Mouse (Mus musculus) brain, embryonic 18.5 days (tissue): ENCODE measurements around the gene Opcml.

Source experiments
- DNase-seq: peaks from one replicate; pipeline ENCODE4 v3.0.0-alpha.2; 2012; ENCODE audit warnings: low read depth, low spot score

Gene Opcml

DNA sequence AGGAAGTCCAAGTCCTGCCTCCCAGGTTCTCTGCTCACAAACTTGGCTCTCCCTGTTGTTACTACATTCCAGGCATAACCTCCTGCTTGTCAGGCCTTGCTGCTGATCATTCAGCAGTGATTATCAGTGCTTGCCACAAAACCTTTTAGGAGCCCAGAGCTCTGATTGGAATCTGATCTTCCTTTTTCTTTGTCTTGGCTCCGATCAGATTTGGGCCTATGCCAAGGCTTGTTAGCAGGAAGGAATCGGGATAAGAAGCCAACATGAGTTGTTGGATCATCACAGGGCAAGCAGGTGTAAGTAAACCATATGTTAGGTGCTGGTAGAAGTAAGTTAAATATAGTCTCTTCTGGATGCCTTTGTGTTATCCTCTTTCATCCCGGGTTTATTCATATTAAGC, 954.2 kb downstream of the Opcml start:
- DNase-seq, result no peak

DNA sequence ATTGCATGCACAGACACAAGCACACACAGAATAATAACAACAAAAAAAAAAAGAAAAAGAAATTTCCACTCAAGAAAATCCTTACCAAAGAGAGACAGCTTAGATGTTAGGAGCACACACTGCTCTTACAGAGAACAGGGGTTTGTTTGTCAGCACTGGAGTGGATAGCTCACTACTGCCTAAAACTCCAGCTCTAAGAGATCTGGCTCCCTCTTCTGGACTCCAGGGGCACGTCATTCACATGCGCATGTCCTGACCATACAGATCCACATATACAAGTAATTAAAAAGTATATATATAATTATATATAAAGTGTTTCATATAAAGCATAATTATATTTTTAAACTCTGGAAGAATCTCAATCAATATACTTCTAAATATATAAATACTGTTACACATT, 958.3 kb downstream of the Opcml start:
- no peak for DNase-seq

DNA sequence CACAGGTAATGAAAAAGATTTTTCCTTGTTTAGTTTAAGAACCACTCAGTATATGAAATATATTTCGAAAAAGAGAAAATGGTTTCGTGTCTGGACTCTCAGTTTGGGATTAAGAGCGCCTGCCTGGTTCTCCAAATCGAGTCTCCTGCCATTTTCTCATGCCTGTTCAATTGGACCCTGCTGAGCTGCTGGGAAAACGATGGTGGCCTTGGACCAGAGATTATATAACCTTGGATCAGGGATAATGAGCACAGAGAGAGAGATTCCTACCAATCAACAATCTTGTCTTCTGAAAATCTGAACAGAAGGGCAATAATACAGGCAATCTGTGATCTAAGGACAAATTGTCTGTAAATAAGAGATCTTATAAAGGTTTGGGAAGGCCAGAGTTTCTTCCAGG, 962.3 kb downstream of the Opcml start:
- no peak for DNase-seq

GRCm38 (mm10) chr9:28756841-28757451, 966.4 kb downstream of the Opcml start:
- DNase-seq, result no peak

GRCm38 (mm10) chr9:28761460-28761859, 970.9 kb downstream of the Opcml start:
- DNase-seq, result no peak

DNA sequence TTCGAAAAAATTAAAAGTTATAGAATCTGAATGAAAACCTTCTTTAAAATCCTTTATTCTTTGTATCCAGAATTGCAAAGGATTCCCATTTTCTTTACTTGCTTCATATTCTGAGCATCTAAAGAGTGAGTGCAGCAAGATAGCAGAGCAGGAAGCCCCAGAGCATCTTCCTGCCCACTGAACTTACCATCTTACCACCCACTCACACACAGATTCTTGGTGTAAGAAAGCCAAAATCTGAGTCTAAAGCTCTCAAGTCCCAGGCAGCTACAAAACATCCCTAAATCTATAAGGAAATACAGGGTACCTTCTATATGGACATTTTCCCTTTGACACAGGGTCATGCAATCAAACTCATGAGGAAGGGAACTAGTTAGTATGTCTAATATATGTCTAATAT, 973.6 kb downstream of the Opcml start:
- no peak for DNase-seq

GRCm38 (mm10) chr9:28776517-28777503, 986.2 kb downstream of the Opcml start:
- no peak for DNase-seq

DNA sequence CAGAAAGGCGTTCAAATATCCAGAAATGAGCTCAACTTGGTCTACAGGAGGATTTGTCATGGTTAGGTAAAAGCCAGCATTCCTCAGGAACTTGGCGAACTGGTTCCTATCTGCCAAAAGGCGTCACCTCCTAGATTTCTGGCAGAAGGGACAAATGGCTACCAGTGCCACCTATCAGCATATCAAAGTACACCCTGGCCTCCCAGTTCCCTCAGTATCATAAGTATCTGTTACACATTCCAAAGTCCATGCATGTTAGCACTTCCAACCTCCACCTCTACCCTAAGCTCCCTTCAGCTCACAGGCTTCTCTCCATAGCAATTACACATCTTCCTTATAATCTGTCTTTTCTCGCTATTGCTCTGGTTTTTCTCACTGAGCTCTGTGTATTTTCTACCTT, 993.3 kb downstream of the Opcml start:
- DNase-seq, result no peak

DNA sequence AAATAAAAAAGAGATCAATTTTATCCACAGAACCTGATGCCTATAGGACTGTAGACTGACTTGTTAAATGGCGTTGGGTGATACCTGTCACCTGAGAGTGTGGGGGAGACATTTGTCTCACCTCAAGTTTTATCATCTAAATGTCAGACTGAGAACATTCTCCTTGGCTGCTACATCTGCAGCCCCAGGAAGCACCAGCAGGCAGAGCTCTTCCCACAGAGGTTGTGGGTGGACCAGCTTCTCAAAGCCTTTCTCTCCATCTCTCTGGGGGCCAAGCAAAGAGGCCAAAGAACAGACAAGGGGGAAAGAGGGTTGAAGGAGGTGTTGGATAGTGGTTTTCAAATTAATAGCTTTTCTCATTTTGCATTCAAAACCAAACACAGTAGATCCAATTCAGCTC, 998.9 kb downstream of the Opcml start:
- no peak for DNase-seq

- no peak for DNase-seq
These were observed 1009.5 kb downstream of the Opcml start for GRCm38 (mm10) chr9:28800100-28800499.

- no peak for DNase-seq
These were observed 1016.1 kb downstream of the Opcml start for GRCm38 (mm10) chr9:28806666-28807065.

GRCm38 (mm10) chr9:28822060-28822459, 1031.5 kb downstream of the Opcml start:
- DNase-seq, result peak; percentile 50

DNA sequence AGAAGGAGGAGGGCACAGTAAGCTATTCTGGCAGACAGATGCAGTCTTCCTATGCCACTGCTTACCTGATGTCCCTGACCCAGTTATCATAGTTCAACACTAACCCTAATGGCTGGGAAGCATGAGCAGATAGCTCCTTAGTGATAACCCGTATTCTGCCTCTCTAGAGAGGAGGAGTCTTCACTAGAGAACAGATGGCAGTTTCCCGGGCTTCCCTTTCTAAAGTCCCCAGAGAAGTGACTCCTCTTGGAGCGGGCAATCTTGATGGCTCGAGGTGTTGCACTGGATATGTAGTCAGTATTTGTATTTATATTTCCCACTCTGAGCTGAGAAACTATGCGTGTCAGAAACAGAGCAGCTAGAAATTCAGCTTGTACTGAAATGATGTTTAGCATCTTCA, 1031.9 kb downstream of the Opcml start:
- DNase-seq, result no peak

GRCm38 (mm10) chr9:28825821-28826220, 1035.2 kb downstream of the Opcml start:
- DNase-seq, result no peak

DNA sequence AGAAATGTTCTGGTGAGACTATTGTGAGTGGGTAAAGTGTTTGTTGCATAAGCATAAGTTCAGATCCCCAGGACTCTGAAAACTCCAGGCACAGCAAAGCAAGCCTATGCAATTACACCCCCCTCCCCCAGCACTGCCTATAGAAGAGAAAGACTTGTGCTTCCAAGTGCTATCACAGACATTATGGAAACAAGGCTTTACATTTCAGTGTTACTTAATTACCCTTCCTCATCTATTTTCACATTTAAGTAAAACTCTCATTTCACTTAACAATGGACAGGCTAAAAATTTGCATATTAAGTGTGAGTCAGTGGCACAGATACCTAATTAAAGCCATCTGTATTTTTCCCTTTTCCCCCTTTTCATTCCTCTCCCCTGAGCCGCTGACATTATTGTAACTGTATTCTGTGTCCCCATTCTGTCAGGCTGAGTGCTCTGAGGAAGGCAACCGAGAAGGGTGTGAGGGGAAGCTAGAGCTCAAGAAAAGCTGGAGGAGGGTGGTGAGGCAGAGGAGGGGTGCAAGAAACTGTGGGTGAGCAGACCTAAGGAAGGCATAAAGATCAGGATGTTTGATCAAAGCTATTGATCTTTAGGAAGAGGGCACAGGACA, 1055.5 kb downstream of the Opcml start:
- no peak for DNase-seq

DNA sequence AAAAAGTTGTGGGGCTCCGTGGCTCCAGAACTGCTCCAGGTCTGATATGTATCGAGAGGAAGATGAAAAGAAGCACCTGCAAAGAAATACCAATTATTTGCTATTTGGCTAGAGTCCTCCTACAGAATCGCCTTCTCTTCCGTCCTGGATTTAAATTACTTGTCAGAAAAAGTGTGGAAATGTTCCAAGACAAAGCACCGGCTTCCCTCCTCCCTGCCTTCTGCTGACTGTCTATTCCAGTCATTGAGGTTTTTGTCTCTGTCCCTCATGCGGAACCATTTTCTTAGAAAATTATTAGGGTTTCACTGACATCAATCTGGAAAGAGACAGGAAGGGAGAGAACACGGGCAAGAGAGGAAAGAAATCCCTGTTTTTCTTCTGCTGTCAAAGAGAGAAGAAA, 1065.3 kb downstream of the Opcml start:
- DNase-seq, result no peak

GRCm38 (mm10) chr9:28861983-28862382, 1071.4 kb downstream of the Opcml start:
- no peak for DNase-seq

DNA sequence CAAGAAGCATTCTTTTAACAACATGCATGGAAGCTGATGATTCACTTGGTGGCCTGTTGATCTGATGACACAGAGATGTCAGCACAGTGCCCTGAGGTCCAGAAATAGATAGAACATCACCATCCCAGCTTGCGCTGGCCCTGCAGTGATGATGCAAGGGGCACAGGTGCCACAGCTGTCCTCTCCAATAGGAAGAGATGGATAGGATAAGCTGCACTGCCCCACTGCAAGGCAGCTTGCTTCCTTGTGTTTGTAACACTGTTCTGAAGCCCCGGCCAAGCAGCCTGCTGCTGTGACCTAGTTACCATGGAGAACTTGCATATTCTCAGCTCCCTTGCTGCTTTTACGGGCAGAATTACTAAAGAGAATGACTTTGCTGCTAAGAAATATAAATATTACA, 1076.7 kb downstream of the Opcml start:
- DNase-seq, result no peak

GRCm38 (mm10) chr9:28870478-28870877, 1079.9 kb downstream of the Opcml start:
- no peak for DNase-seq

GRCm38 (mm10) chr9:28882566-28882965, 1092.0 kb downstream of the Opcml start:
- no peak for DNase-seq

- DNase-seq, result no peak
These were observed 1101.0 kb downstream of the Opcml start for GRCm38 (mm10) chr9:28891611-28892010.

- no peak for DNase-seq
These were observed 1112.7 kb downstream of the Opcml start for GRCm38 (mm10) chr9:28903291-28903690.

GRCm38 (mm10) chr9:28909738-28910137, 1119.2 kb downstream of the Opcml start:
- DNase-seq, result no peak
